Mouse (Mus musculus) Patski (cell line): ENCODE results near the gene Nrxn2. TPM values are rescaled to one million over a fixed set of nuclear protein-coding genes. Genes with fewer than 3 reads are reported as not detected.

Experiments
- ATAC-seq: fragments of 100-300 bp; one replicate; pipeline ENCODE4 v1.8.0; 2021
- CTCF ChIA-PET: fragments of 350-600 bp; sonication (Branson Sonifier 250); formaldehyde crosslinking; loops from one replicate; lab custom pipeline; 2022; ENCODE audit warnings: inconsistent platforms; lab: Charles Lee
- POLR2A ChIA-PET: fragments of 350-600 bp; sonication (Branson Sonifier 250); formaldehyde crosslinking; loops from one replicate; lab custom pipeline; 2022; ENCODE audit warnings: antibody characterized with exemption, inconsistent platforms; lab: Charles Lee
- DNase-seq: peaks from one replicate; pipeline ENCODE4 v3.0.0-alpha.2; 2011; ENCODE audit warnings: low read depth, low spot score
- H3K27me3 ChIP-seq: fragments of 371-371 bp; one replicate; pipeline ENCODE4 v1.5.1; 2021
- CTCF ChIP-seq: fragments of 100-300 bp; IDR thresholded peaks from one replicate; pipeline ENCODE4 v1.5.1; 2021
- in situ Hi-C: fragments of 300-500 bp; cut with MboI; formaldehyde crosslinking; loops from 3 replicates; pipeline ENCODE4 v1.11.1; 2018; ENCODE audit warnings: low pct_unique_long_range_greater_than_20kb, mixed read lengths
- polyA plus RNA-seq: library from polyadenylated mRNA; unstranded; gene quantifications from one replicate; pipeline ENCODE4 v1.2.3, GENCODE M21; 2021

Gene Nrxn2
- polyA plus RNA-seq, 1 experiment from 2014 or later = not detected

DNA sequence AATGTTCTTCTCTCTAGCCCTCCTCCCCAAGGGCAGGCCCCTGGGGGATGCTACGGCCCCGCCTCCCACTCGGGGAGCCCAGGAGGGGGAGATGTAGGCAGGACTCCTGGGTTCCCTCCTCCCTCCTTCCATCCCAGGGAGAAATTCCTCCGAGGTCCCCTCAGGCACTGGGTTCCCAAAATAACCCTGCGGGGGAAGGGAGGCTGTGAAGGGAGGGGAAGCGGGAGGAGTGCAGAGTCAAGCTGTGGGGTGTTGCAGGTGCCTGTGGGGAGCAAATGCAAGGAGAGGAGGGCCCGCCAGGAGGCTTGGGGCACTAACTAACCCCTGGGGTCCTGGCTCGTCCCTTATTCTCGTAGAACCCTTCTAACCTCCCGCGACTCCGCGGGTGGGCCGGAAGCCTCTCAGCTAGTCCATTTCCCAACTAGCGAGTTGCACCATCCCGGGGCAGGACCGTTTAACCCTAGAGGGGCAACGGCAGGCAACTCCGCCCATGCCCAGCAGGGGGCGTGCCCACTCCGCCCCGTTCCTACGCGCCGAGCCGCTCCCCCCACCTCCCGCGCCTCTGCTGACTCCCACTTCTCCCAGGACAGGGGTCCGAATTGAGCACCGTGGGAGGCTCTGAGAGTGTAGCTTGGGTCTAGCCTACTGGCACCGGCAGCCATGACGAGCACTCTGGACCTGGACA lies 17.3 kb upstream of the Nrxn2 start:
- ChIA-PET CTCF (interaction anchor here (1.9 kb wide), 1 partner anchor 17 kb away, joined by 6 read pairs; the partner anchor contains the start of gene Pygm), POLR2A (interaction anchor here (0.6 to 1.2 kb wide), 3 partner anchors 11 to 26 kb away, joined by 3 to 4 read pairs (median 3); partner anchors contain the start of gene Pygm)
- ATAC-seq (peak; percentile 48), DNase-seq (no peak)
- in situ Hi-C loops = no loop called here
- no peak for TF ChIP-seq CTCF
- peaks cover 7% of the 10 kb centered on the region for H3K27me3 ChIP-seq

DNA sequence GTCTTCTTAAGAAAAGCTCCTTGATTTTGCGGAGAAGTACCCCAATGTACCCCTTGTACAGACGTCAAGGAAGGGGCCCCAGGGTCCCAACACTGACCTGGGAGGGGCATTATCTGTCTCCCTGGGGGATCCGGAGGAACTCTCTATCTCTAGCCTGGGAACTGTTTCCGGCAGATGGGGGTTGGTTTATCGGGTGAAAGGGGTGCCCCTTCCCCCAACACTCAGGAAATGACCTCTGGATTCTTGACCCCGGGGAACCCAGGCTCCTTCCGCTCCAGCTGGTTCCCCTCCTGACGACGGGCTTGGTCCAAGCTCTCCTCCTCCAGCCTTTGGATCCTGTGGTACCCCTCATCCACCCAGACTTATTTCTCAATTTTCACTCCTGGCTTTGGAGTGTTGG lies 16.6 kb upstream of the Nrxn2 start:
- in situ Hi-C loops = no loop called here
- no peak for DNase-seq
- TF ChIP-seq CTCF = no peak
- ATAC-seq = no peak
- CTCF ChIA-PET = interaction anchor here (1.9 kb wide), 1 partner anchor 18 kb away, joined by 6 read pairs; the partner anchor contains the start of gene Pygm
- POLR2A ChIA-PET = interaction anchor here (1.1 to 1.2 kb wide), 2 partner anchors 11 to 17 kb away, joined by 3 to 4 read pairs; partner anchors contain the start of gene Pygm
- peaks cover 9% of the 10 kb centered on the region for H3K27me3 ChIP-seq

- ATAC-seq (no peak), DNase-seq (no peak)
- TF ChIP-seq CTCF = no peak
- in situ Hi-C loops = no loop called here
- POLR2A ChIA-PET = no interaction called here
- CTCF ChIA-PET = interaction anchor here (0.8 kb wide), 1 partner anchor 14 kb away, joined by 3 read pairs; no protein-coding TSS in a partner anchor
- H3K27me3 ChIP-seq = peaks cover 11% of the 10 kb centered on the region
These were observed 14.7 kb upstream of the Nrxn2 start for GRCm38 (mm10) chr19:6403869-6404268.

DNA sequence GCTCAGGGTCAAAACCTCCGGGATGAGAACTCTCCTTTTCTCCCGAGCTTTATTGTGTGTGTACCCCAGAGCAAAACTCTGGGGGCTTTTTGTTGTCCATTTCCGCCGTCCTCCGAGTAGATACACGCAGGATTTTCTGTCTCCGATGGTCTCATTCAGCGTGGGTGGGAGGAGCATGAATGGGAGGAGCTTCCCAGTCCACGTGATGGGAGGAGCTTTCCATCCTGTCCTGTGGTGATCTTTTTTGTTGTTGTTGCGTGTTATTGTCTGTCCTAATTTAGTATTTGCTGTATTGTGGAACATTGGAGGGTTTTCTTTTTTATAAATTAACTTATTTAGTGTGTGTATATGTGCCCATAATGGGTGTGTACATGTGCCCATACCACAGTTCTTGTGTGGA lies 13.1 kb upstream of the Nrxn2 start:
- ATAC-seq (no peak), DNase-seq (no peak)
- no peak for TF ChIP-seq CTCF
- in situ Hi-C loops = no loop called here
- ChIA-PET POLR2A (interaction anchor here (1.1 kb wide), 1 partner anchor 9 kb away, joined by 3 read pairs; no protein-coding TSS in a partner anchor), CTCF (interaction anchor here (1.2 kb wide), 1 partner anchor 13 kb away, joined by 3 read pairs; no protein-coding TSS in a partner anchor)
- H3K27me3 ChIP-seq = peaks cover 11% of the 10 kb centered on the region

GRCm38 (mm10) chr19:6407109-6407508 lies 11.4 kb upstream of the Nrxn2 start:
- DNase-seq (no peak), ATAC-seq (no peak)
- ChIA-PET POLR2A (no interaction called here), CTCF (no interaction called here)
- in situ Hi-C loops = no loop called here
- TF ChIP-seq CTCF = no peak
- peaks cover 13% of the 10 kb centered on the region for H3K27me3 ChIP-seq

- in situ Hi-C loops = no loop called here
- ChIA-PET POLR2A (no interaction called here), CTCF (no interaction called here)
- no peak for DNase-seq
- no peak for ATAC-seq
- TF ChIP-seq CTCF = no peak
- peaks cover 18% of the 10 kb centered on the region for H3K27me3 ChIP-seq
These were observed 10.6 kb upstream of the Nrxn2 start for GRCm38 (mm10) chr19:6407816-6408510.

DNA sequence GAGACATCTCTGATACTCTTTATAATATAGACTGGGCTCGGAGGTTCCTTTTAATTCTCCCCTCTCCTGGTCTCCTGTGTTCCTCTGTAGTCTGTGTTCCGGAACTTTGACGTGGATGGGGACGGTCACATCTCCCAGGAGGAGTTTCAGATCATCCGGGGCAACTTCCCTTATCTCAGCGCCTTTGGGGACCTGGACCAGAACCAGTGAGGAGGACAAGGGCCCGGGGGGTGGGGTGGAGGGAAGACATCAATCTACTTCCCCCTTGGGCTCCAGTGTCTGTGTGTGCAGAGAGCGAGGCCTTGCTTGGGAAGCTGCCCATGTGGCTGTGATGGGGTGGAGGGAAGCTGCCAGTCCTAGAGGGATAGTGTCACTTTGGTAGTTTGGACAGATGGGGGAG lies 9.8 kb upstream of the Nrxn2 start:
- CTCF ChIA-PET = interaction anchor here (1.4 kb wide), 1 partner anchor 9 kb away, joined by 4 read pairs; no protein-coding TSS in a partner anchor
- in situ Hi-C loops = no loop called here

GRCm38 (mm10) chr19:6409176-6409575 lies 9.4 kb upstream of the Nrxn2 start:
- POLR2A ChIA-PET = interaction anchor here (0.5 kb wide), 1 partner anchor 214 kb away, joined by 4 read pairs; no protein-coding TSS in a partner anchor
- DNase-seq = no peak
- no peak for TF ChIP-seq CTCF
- CTCF ChIA-PET = interaction anchor here (1.4 kb wide), 1 partner anchor 9 kb away, joined by 4 read pairs; no protein-coding TSS in a partner anchor
- in situ Hi-C loops = no loop called here
- ATAC-seq = no peak
- H3K27me3 ChIP-seq = peaks cover 12% of the 10 kb centered on the region

More for the DNA sequence above, 9.8 kb upstream of the Nrxn2 start:
- DNase-seq (no peak), ATAC-seq (no peak)
- TF ChIP-seq CTCF = no peak
- H3K27me3 ChIP-seq = peaks cover 12% of the 10 kb centered on the region
- POLR2A ChIA-PET = interaction anchor here (0.5 kb wide), 1 partner anchor 214 kb away, joined by 4 read pairs; no protein-coding TSS in a partner anchor

- in situ Hi-C loops = no loop called here
- ATAC-seq = no peak
- ChIA-PET POLR2A (interaction anchor here (0.6 kb wide), 1 partner anchor 43 kb away, joined by 4 read pairs; no protein-coding TSS in a partner anchor), CTCF (interaction anchor here (1.4 kb wide), 1 partner anchor 8 kb away, joined by 4 read pairs; no protein-coding TSS in a partner anchor)
- TF ChIP-seq CTCF = no peak
- DNase-seq = no peak
- peaks cover 12% of the 10 kb centered on the region for H3K27me3 ChIP-seq
These were observed 8.6 kb upstream of the Nrxn2 start for GRCm38 (mm10) chr19:6409936-6410335.

DNA sequence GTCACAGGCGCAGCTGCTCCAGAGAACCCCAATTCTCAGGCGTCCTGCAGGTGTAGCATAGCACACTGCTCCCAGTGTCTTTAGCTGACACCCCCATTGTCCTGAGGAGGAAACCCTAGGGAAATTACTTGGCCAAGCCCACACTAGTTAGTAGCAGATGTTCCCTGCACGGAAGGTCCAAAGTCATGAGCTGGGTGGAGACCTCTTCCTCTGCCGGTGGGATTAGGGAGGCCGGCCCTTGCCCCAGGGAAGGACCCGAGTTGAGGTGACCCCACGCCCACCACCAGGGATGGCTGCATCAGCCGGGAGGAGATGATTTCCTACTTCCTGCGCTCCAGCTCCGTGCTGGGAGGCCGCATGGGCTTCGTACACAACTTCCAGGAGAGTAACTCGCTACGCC lies 5.7 kb upstream of the Nrxn2 start:
- ChIA-PET CTCF (no interaction called here), POLR2A (no interaction called here)
- H3K27me3 ChIP-seq = peaks cover 19% of the 10 kb centered on the region
- in situ Hi-C loops = no loop called here
- no peak for TF ChIP-seq CTCF
- ATAC-seq (no peak), DNase-seq (no peak)
